Mouse (Mus musculus): ENCODE data around the gene Ccdc43. TPM values are rescaled to one million over a fixed set of nuclear protein-coding genes. Genes with fewer than 3 reads are reported as not detected.

Ccdc43 gene
- polyA plus RNA-seq, 1 experiment from 2014 or later = 38.2 TPM

Small RNA genes lying within 50 kb of the gene (microRNA-seq; reads per million reads assigned to microRNA genes)
- gene Gm22920 = not detected

Other genes with a start within 250 kb of the Ccdc43 start
- 8.0 and 9.6 TPM in 2 replicates for gene Itga2b, start 227.7 kb downstream of the Ccdc43 start, polyA plus RNA-seq (2015; fragmentation: Nextera tagmentation; extraction: Ambion mirVana)
- gene Gpatch8, start 141.4 kb downstream of the Ccdc43 start, polyA plus RNA-seq (2015; fragmentation: Nextera tagmentation; extraction: Ambion mirVana) = 68.2 and 71.6 TPM in 2 replicates
- 6.6 and 7.1 TPM in 2 replicates for gene Gm11627, start 118.3 kb downstream of the Ccdc43 start, polyA plus RNA-seq (2015; fragmentation: Nextera tagmentation; extraction: Ambion mirVana)
- 8.0 and 10.8 TPM in 2 replicates for gene Fzd2, start 93.4 kb downstream of the Ccdc43 start, polyA plus RNA-seq (2015; fragmentation: Nextera tagmentation; extraction: Ambion mirVana)
- 0.19 and 0.27 TPM in 2 replicates for gene Meioc, start 34.1 kb downstream of the Ccdc43 start, polyA plus RNA-seq (2015; fragmentation: Nextera tagmentation; extraction: Ambion mirVana)
- gene Adam11, start 63.7 kb upstream of the Ccdc43 start, polyA plus RNA-seq (2015; fragmentation: Nextera tagmentation; extraction: Ambion mirVana) = 28.3 and 34.0 TPM in 2 replicates
- gene Gjc1, start 121.9 kb upstream of the Ccdc43 start, polyA plus RNA-seq (2015; fragmentation: Nextera tagmentation; extraction: Ambion mirVana) = 31.9 and 32.8 TPM in 2 replicates
- gene Higd1b, start 138.1 kb upstream of the Ccdc43 start, polyA plus RNA-seq (2015; fragmentation: Nextera tagmentation; extraction: Ambion mirVana) = 10.5 and 11.8 TPM in 2 replicates
- 121 and 147 TPM in 2 replicates for gene Eftud2, start 183.2 kb upstream of the Ccdc43 start, polyA plus RNA-seq (2015; fragmentation: Nextera tagmentation; extraction: Ambion mirVana)
- gene Ccdc103, start 183.4 kb upstream of the Ccdc43 start, polyA plus RNA-seq (2015; fragmentation: Nextera tagmentation; extraction: Ambion mirVana) = 1.5 and 1.7 TPM in 2 replicates
- not detected in 2 replicates for gene Fam187a, start 187.4 kb upstream of the Ccdc43 start, polyA plus RNA-seq (2015; fragmentation: Nextera tagmentation; extraction: Ambion mirVana)
- 2.4 and 4.2 TPM in 2 replicates for gene Gfap, start 203.1 kb upstream of the Ccdc43 start, polyA plus RNA-seq (2015; fragmentation: Nextera tagmentation; extraction: Ambion mirVana)
- gene Kif18b, start 227.3 kb upstream of the Ccdc43 start, polyA plus RNA-seq (2015; fragmentation: Nextera tagmentation; extraction: Ambion mirVana) = 1.9 and 3.9 TPM in 2 replicates
- gene C1ql1, start 248.9 kb upstream of the Ccdc43 start, polyA plus RNA-seq (2015; fragmentation: Nextera tagmentation; extraction: Ambion mirVana) = 4.4 TPM in 2 replicates